8 mouse cellular contexts compared by ENCODE assay signal in the genomic region with DNA sequence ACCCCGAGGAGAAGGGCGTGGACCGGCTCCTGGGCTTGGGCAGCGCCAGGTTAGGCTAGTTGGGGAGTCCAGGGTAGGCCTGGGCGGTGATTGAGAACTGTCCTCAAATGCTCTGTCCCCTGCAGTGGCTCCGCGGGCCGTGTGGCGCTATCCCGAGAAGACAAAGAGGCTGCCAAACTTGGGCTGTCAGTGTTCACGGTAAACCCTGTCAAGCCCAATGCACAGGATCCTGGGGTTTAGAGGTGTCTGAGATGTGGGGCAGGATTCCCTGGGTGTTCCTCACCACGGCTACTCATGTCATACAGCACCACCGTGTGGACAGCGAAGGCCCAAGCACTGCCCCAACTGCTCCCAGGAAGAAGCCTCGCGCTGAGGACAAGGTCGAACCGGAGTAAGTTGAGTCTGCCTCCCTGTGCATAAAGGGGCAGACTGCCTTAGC. TPM values are rescaled to one million over a fixed set of nuclear protein-coding genes. Genes with fewer than 3 reads are reported as not detected.
DNase-seq lines count a peak whose midpoint lies in the region; ATAC-seq and TF ChIP-seq lines count a peak whose summit lies in the region.

No protein-coding gene starts in this region.

- DNase-seq in B cell, adult 2 months: peak; percentile 60 to 61
- DNase-seq in adrenal gland, adult 8-10 months: peak; percentile 81
- DNase-seq in embryo, embryonic 9.5 days (ENCODE audit: extremely low spot score): peak; percentile 72
- DNase-seq in heart, adult 9 months (ENCODE audit: low spot score in 2 of 2): peak; percentile 56 to 62
- peak; percentile 78 for DNase-seq in neural tube, embryonic 11.5 days (ENCODE audit: low spot score)
- peak; percentile 51 for DNase-seq in thymus, adult 2 months

- TF ChIP-seq CTCF in thymus, adult 2 months (IDR thresholded peaks at IDR 0.05; ENCODE audit: borderline replicate concordance, control insufficient read depth, extremely low read depth, insufficient read depth, low read length, poor library complexity): no peak

- peak overlapping the region; percentile 95; the same call in 1 of the 2 replicates for H3K27ac ChIP-seq in kidney, embryonic 14.5 days (ENCODE audit: low read depth, low read length)
- peak overlapping the region; percentile 95 for H3K27ac ChIP-seq in liver, embryonic 16.5 days (ENCODE audit: low read length)
- peak overlapping the region; percentile 50 for H3K27ac ChIP-seq in neural tube, embryonic 11.5 days (ENCODE audit: low read depth, low read length)
- no peak overlapping the region for H3K27ac ChIP-seq in thymus, adult 2 months (ENCODE audit: control insufficient read depth, insufficient read depth, low read length)

- H3K27me3 ChIP-seq in kidney, embryonic 14.5 days (ENCODE audit: control insufficient read depth, insufficient read depth, low read length): no peaks in the 10 kb centered on the region
- H3K27me3 ChIP-seq in liver, embryonic 16.5 days (ENCODE audit: control insufficient read depth, insufficient read depth, low read depth, low read length): no peaks in the 10 kb centered on the region
- H3K27me3 ChIP-seq in neural tube, embryonic 11.5 days (ENCODE audit: control insufficient read depth, insufficient read depth, low read length): no peaks in the 10 kb centered on the region
- no peaks in the 10 kb centered on the region for H3K27me3 ChIP-seq in thymus, adult 2 months (ENCODE audit: control insufficient read depth, insufficient read depth, low read length)

- ATAC-seq in kidney, embryonic 14.5 days (ENCODE audit: low FRiP score, low TSS enrichment): peak; percentile 69
- peak; percentile 74 for ATAC-seq in liver, embryonic 16.5 days (ENCODE audit: low read depth)
- peak; percentile 45 for ATAC-seq in neural tube, embryonic 11.5 days (ENCODE audit: insufficient read depth, low FRiP score, low TSS enrichment)

- peak overlapping the region; percentile 87 for H3K4me3 ChIP-seq in kidney, embryonic 14.5 days (ENCODE audit: low read length)
- peak overlapping the region; percentile 99 for H3K4me3 ChIP-seq in liver, embryonic 16.5 days (ENCODE audit: low read depth, low read length)
- H3K4me3 ChIP-seq in neural tube, embryonic 11.5 days (ENCODE audit: low read depth, low read length): peak overlapping the region; percentile 64
- H3K4me3 ChIP-seq in thymus, adult 2 months (ENCODE audit: control insufficient read depth, insufficient read depth, low read length): peak overlapping the region; percentile 70

- H3K9ac ChIP-seq in kidney, embryonic 14.5 days (ENCODE audit: low read depth, low read length): peak overlapping the region; percentile 84
- H3K9ac ChIP-seq in liver, embryonic 16.5 days (ENCODE audit: low read depth, low read length): peak overlapping the region; percentile 96
- peak overlapping the region; percentile 60 for H3K9ac ChIP-seq in neural tube, embryonic 11.5 days (ENCODE audit: low read length)

- 12% methylated on average over 18 of the region's 18 CpGs for WGBS in kidney, embryonic 14.5 days
- 9% methylated on average over 18 of the region's 18 CpGs for WGBS in liver, embryonic 16.5 days (ENCODE audit: insufficient replicate concordance)
- 12% methylated on average over 18 of the region's 18 CpGs for WGBS in neural tube, embryonic 11.5 days
- 30% methylated on average over 18 of the region's 18 CpGs for WGBS in thymus, adult 2 months

- H3K4me1 ChIP-seq in kidney, embryonic 14.5 days (ENCODE audit: control insufficient read depth, insufficient read depth, low read length): peaks cover 9% of the 10 kb centered on the region
- H3K4me1 ChIP-seq in liver, embryonic 16.5 days (ENCODE audit: control insufficient read depth, low read depth, low read length): peaks cover 29% of the 10 kb centered on the region
- H3K4me1 ChIP-seq in neural tube, embryonic 11.5 days (ENCODE audit: control insufficient read depth, insufficient read depth, low read length): 0 out of 2 replicates have a peak, but pooled peaks cover 8% of the 10 kb centered on the region
- peaks cover 19% of the 10 kb centered on the region for H3K4me1 ChIP-seq in thymus, adult 2 months (replicated peaks; ENCODE audit: control insufficient read depth, insufficient read depth, low read length)

- no peak for TF ChIP-seq POLR2A in thymus, adult 2 months (IDR thresholded peaks at IDR 0.05; ENCODE audit: control insufficient read depth, extremely low read depth, insufficient read depth, low read length, poor library complexity)

- H3K36me3 ChIP-seq in kidney, embryonic 14.5 days (ENCODE audit: control insufficient read depth, insufficient read depth, low read length): peaks cover 47% of the 10 kb centered on the region
- H3K36me3 ChIP-seq in liver, embryonic 16.5 days (ENCODE audit: control insufficient read depth, insufficient read depth): peaks cover 35% of the 10 kb centered on the region
- peaks cover 17% of the 10 kb centered on the region for H3K36me3 ChIP-seq in neural tube, embryonic 11.5 days (ENCODE audit: control insufficient read depth, insufficient read depth, low read length)
- H3K36me3 ChIP-seq in thymus, adult 2 months (ENCODE audit: control insufficient read depth, insufficient read depth, low read length): peaks cover 14% of the 10 kb centered on the region

- no peaks in the 10 kb centered on the region for H3K9me3 ChIP-seq in kidney, embryonic 14.5 days (ENCODE audit: control insufficient read depth, low read length)
- H3K9me3 ChIP-seq in liver, embryonic 16.5 days (replicated peaks; ENCODE audit: control insufficient read depth, low read length): no peaks in the 10 kb centered on the region
- H3K9me3 ChIP-seq in neural tube, embryonic 11.5 days (ENCODE audit: control insufficient read depth, low read length): no peaks in the 10 kb centered on the region

- H3K4me2 ChIP-seq in kidney, embryonic 14.5 days (replicated peaks; ENCODE audit: low read depth, low read length): peak overlapping the region; percentile 85
- peak overlapping the region; percentile 92 for H3K4me2 ChIP-seq in liver, embryonic 16.5 days (ENCODE audit: low read depth, low read length)
- peak overlapping the region; percentile 82 for H3K4me2 ChIP-seq in neural tube, embryonic 11.5 days (ENCODE audit: low read depth)

RNA-seq across cellular contexts. Expression of gene 2310033P09Rik, which starts 0.9 kb away (rescaled TPM):
- 10 to 100 TPM; 25.8 to 31.2 (median 29.6) TPM for total RNA-seq in adrenal gland, adult 8-10 months (2022)
- 36.9 and 41.8 TPM in 2 replicates for polyA plus RNA-seq in kidney, embryonic 14.5 days (2014; fragmentation: Nextera tagmentation; extraction: Ambion mirVana)
- 14.6 and 15.1 TPM in 2 replicates for polyA plus RNA-seq in liver, embryonic 16.5 days (2015; fragmentation: Nextera tagmentation; extraction: Ambion mirVana)
- 31.0 and 33.1 TPM in 2 replicates for polyA plus RNA-seq in neural tube, embryonic 11.5 days (2014; fragmentation: Nextera tagmentation; extraction: Ambion mirVana)
- polyA plus RNA-seq in thymus, adult 2 months (2012; rRNA removed): 30.0 and 30.5 TPM in 2 replicates

RNA-seq across cellular contexts. Expression of gene Mrpl55, which starts 6.7 kb away (rescaled TPM):
- total RNA-seq in adrenal gland, adult 8-10 months (2022): 10 to 100 TPM; 46.0 to 53.6 (median 47.1) TPM
- polyA plus RNA-seq in kidney, embryonic 14.5 days (2014; fragmentation: Nextera tagmentation; extraction: Ambion mirVana): 113 and 128 TPM in 2 replicates
- polyA plus RNA-seq in liver, embryonic 16.5 days (2015; fragmentation: Nextera tagmentation; extraction: Ambion mirVana): 43.1 and 44.3 TPM in 2 replicates
- 91.6 and 99.3 TPM in 2 replicates for polyA plus RNA-seq in neural tube, embryonic 11.5 days (2014; fragmentation: Nextera tagmentation; extraction: Ambion mirVana)
- polyA plus RNA-seq in thymus, adult 2 months (2012; rRNA removed): 40.2 and 42.0 TPM in 2 replicates

RNA-seq across cellular contexts. Expression of gene Guk1, which starts 17.0 kb away (rescaled TPM):
- total RNA-seq in adrenal gland, adult 8-10 months (2022): 10 to 100 TPM; 67.1 to 80.4 (median 72.1) TPM
- polyA plus RNA-seq in kidney, embryonic 14.5 days (2014; fragmentation: Nextera tagmentation; extraction: Ambion mirVana): 132 and 149 TPM in 2 replicates
- polyA plus RNA-seq in liver, embryonic 16.5 days (2015; fragmentation: Nextera tagmentation; extraction: Ambion mirVana): 55.0 TPM in 2 replicates
- polyA plus RNA-seq in neural tube, embryonic 11.5 days (2014; fragmentation: Nextera tagmentation; extraction: Ambion mirVana): 101 and 112 TPM in 2 replicates
- 56.8 and 79.8 TPM in 2 replicates for polyA plus RNA-seq in thymus, adult 2 months (2012; rRNA removed)

RNA-seq across cellular contexts. Expression of gene Arf1, which starts 19.0 kb away (rescaled TPM):
- 100 to 1,000 TPM; 408 to 506 (median 446) TPM for total RNA-seq in adrenal gland, adult 8-10 months (2022)
- polyA plus RNA-seq in kidney, embryonic 14.5 days (2014; fragmentation: Nextera tagmentation; extraction: Ambion mirVana): 544 and 644 TPM in 2 replicates
- polyA plus RNA-seq in liver, embryonic 16.5 days (2015; fragmentation: Nextera tagmentation; extraction: Ambion mirVana): 251 and 257 TPM in 2 replicates
- polyA plus RNA-seq in neural tube, embryonic 11.5 days (2014; fragmentation: Nextera tagmentation; extraction: Ambion mirVana): 656 and 670 TPM in 2 replicates
- polyA plus RNA-seq in thymus, adult 2 months (2012; rRNA removed): 503 and 561 TPM in 2 replicates

RNA-seq across cellular contexts. Expression of gene Gjc2, which starts 26.0 kb away (rescaled TPM):
- 1 to 10 TPM in 2 of 4 experiments, under 1 TPM in 2; 0.66 to 1.4 (median 1.2) TPM for total RNA-seq in adrenal gland, adult 8-10 months (2022)
- polyA plus RNA-seq in kidney, embryonic 14.5 days (2014; fragmentation: Nextera tagmentation; extraction: Ambion mirVana): 0.11 and 0.28 TPM in 2 replicates
- polyA plus RNA-seq in liver, embryonic 16.5 days (2015; fragmentation: Nextera tagmentation; extraction: Ambion mirVana): 0.08 and 0.20 TPM in 2 replicates
- polyA plus RNA-seq in neural tube, embryonic 11.5 days (2014; fragmentation: Nextera tagmentation; extraction: Ambion mirVana): 0.28 TPM in 1 of 2 replicates, not detected in the other
- 0.23 and 0.66 TPM in 2 replicates for polyA plus RNA-seq in thymus, adult 2 months (2012; rRNA removed)
